Mouse (Mus musculus) forebrain, embryonic 16.5 days (tissue): ENCODE data around the gene Ppan. TPM values are rescaled to one million over a fixed set of nuclear protein-coding genes. Genes with fewer than 3 reads are reported as not detected.

Source experiments
- ATAC-seq: fragments of 200-750 bp; cut with Nextera tagmentation; 2 replicates; pipeline ENCODE4 v1.8.0; 2017; ENCODE audit warnings: mild to moderate bottlenecking, moderate library complexity
- H3K27ac ChIP-seq: fragments of 300-500 bp; sonication (generic); 2 replicates; pipeline ENCODE4 v1.5.1; 2014; ENCODE audit warnings: low read length, control low read depth
- H3K27me3 ChIP-seq: fragments of 300-500 bp; sonication (generic); replicated peaks from 2 replicates; pipeline ENCODE4 v1.6.1; 2014; ENCODE audit warnings: low read length; ENCODE audit not compliant: control insufficient read depth, insufficient read depth
- H3K36me3 ChIP-seq: fragments of 300-500 bp; sonication (generic); 2 replicates; pipeline ENCODE4 v1.6.1; 2014; ENCODE audit not compliant: control insufficient read depth, insufficient read depth
- H3K4me1 ChIP-seq: fragments of 300-500 bp; sonication (generic); replicated peaks from 2 replicates; pipeline ENCODE4 v1.6.1; 2014; ENCODE audit warnings: low read length; ENCODE audit not compliant: control insufficient read depth, insufficient read depth
- H3K4me2 ChIP-seq: fragments of 300-500 bp; sonication (generic); 2 replicates; pipeline ENCODE4 v1.6.1; 2014; ENCODE audit warnings: mild to moderate bottlenecking, low read length, control low read depth
- H3K4me3 ChIP-seq: fragments of 300-500 bp; sonication (generic); replicated peaks from 2 replicates; pipeline ENCODE4 v1.5.1; 2014; ENCODE audit warnings: mild to moderate bottlenecking, low read length, control low read depth
- H3K9ac ChIP-seq: fragments of 300-500 bp; sonication (generic); replicated peaks from 2 replicates; pipeline ENCODE4 v1.6.1; 2014; ENCODE audit warnings: low read depth, low read length, control low read depth
- H3K9me3 ChIP-seq: fragments of 300-500 bp; sonication (generic); 2 replicates; pipeline ENCODE4 v1.6.1; 2016; ENCODE audit warnings: low read length; ENCODE audit not compliant: control insufficient read depth
- WGBS: fragments of 180-500 bp; shearing (Covaris S2); extraction: QIAGEN DNeasy Blood & Tissue Kit; methylation state at CpG from one replicate; pipeline ENCODE4 v1.1.7; 2014; 5-methylcytosine and 5-hydroxymethylcytosine counted together
- polyA plus RNA-seq: library from polyadenylated mRNA; unstranded; fragments of >200 nt; fragmentation: Nextera tagmentation; extraction: Ambion mirVana; gene quantifications from 2 replicates; pipeline ENCODE4 v1.2.1, GENCODE M21; 2015

Gene Ppan
- polyA plus RNA-seq, 1 experiment from 2014 or later: 60.4 TPM

DNA sequence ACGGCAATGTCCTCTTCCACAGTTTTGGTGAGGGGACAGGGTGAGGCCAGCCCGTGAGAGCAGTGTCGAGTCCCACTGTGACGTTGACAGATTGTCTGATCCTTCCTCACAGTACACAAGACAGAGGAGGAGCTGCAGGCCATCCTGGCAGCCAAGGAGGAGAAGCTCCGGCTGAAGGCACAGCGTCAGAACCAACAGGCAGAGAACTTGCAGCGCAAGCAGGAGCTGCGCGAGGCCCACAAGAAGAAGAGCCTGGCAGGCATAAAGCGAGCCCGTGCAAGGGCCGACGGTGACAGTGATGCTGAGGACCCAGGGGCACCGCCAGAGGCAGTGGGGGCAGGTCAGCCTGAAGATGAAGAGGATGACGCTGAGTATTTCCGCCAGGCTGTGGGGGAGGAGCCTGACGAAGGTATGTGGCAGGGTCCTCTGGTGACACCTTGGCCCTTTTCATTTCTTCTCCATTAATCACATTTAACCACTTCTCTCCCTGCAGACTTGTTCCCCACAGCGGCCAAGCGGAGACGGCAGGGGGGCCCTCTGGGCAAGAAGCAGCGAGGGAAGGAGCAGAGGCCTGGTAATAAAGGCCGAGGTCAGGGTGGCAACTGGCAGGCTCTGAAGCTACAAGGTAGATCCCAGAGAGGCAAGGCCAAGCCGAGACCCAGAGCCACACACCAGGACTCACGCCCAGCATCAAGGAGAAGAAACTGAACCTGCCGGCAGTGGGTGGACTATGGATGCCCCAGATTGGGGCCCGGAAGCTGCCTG lies 3.5 kb downstream of the Ppan start:
- no peak overlapping the region for H3K4me2 ChIP-seq
- 85% methylated on average over 26 of the region's 26 CpGs for WGBS
- H3K36me3 ChIP-seq: peaks cover 54% of the 10 kb centered on the region
- no peak overlapping the region for H3K4me3 ChIP-seq
- peaks cover 12% of the 10 kb centered on the region for H3K4me1 ChIP-seq
- H3K9ac ChIP-seq: no peak overlapping the region
- H3K27ac ChIP-seq: no peak overlapping the region
- H3K9me3 ChIP-seq: no peaks in the 10 kb centered on the region
- ATAC-seq: no peak
- no peaks in the 10 kb centered on the region for H3K27me3 ChIP-seq

DNA sequence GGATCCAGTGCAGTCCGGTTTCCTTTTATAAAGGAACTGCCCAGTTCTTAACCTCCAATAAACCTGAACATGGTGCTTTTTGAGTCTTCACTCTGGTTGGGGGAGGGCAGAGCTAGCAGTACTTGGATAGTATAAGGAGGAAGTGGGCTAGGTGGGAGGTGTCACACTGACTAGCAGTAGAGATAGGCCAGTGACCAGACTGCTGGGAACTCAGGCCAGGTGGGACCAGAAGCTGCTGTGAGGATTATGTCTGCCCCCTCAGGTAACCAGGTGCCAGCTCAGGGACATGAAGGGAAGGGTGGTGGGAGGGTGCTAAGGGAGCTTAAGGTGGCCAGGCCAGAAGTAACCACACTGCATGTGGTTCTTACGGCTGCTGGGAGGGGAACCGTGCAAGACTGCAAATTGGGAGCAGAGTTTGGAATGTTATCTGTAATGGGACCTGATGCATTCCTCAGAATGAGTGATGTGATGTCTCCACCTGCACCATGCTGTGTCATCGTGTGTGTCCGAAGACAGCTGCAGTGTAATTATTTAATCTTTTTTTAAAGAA lies 4.2 kb downstream of the Ppan start:
- no peak overlapping the region for H3K27ac ChIP-seq
- H3K4me3 ChIP-seq: no peak overlapping the region
- H3K9me3 ChIP-seq: no peaks in the 10 kb centered on the region
- H3K4me1 ChIP-seq: peaks cover 18% of the 10 kb centered on the region
- WGBS: 77% methylated on average over 5 of the region's 5 CpGs
- H3K27me3 ChIP-seq: no peaks in the 10 kb centered on the region
- peaks cover 54% of the 10 kb centered on the region for H3K36me3 ChIP-seq
- H3K9ac ChIP-seq: no peak overlapping the region
- no peak overlapping the region for H3K4me2 ChIP-seq
- ATAC-seq: no peak

DNA sequence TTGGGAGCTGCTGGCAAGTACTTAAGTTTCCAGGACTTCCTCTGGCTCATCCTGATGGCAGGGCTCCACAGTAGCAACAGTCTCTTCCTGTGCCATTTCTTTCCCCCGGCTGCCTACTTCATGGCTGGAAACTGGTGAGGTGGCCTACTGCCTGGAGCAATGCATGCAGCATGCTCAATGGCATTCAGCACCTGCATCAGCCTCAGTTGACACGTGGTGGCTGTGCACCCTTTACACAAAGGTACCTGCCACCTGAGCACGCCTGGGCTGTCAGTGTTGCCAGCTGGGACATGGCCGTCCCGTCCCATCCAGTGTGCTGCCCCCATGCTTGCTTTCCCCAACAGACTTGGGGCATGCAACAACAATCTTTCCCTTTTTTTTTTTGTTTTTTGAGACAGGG lies 5.1 kb downstream of the Ppan start:
- Histone ChIP-seq H3K27ac (no peak overlapping the region), H3K4me2 (no peak overlapping the region), H3K9ac (no peak overlapping the region), H3K27me3 (no peaks in the 10 kb centered on the region), H3K4me1 (peaks cover 22% of the 10 kb centered on the region), H3K36me3 (peaks cover 54% of the 10 kb centered on the region), H3K9me3 (no peaks in the 10 kb centered on the region), H3K4me3 (no peak overlapping the region)
- 66% methylated on average over 5 of the region's 5 CpGs for WGBS
- no peak for ATAC-seq

DNA sequence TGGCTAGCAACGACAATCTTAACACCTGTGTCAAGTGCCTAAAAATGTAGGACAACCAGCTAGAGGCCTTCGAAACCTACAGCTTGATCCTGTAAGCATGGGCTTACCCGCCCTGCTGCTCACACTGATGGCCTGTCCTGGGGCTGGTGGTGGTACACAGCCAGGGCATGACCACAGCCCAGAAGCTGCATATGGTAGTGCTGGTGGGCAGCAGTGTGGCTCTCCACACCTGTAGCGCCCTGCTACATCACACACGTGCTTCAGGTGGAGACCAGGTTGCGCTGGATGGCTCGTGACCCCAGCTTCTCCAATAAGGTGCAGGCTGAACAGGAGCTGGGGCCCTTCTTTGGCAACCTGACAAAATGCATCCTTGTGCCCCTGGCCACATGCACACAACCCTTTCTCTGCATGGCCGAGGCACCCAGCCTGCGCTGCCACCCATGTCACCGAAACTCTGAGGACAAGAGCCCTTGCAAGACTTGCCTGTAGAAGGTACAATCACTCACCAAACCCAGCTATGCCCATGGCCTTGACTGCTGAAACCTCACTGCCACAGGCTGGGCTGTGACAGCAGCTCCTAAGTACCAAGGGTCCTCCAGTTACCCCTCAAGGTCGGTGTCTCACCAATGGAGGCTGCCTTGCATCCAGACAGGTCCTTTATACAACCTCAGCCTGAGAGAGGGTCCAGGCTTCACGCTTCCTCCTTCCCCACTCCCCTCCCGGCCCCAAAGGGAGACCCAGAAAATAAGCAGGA lies 5.8 kb downstream of the Ppan start:
- ATAC-seq: no peak
- Histone ChIP-seq H3K9me3 (no peaks in the 10 kb centered on the region), H3K36me3 (peaks cover 54% of the 10 kb centered on the region), H3K9ac (no peak overlapping the region), H3K27me3 (no peaks in the 10 kb centered on the region), H3K4me3 (no peak overlapping the region), H3K4me1 (peaks cover 19% of the 10 kb centered on the region), H3K27ac (no peak overlapping the region), H3K4me2 (no peak overlapping the region)
- 87% methylated on average over 13 of the region's 13 CpGs for WGBS

DNA sequence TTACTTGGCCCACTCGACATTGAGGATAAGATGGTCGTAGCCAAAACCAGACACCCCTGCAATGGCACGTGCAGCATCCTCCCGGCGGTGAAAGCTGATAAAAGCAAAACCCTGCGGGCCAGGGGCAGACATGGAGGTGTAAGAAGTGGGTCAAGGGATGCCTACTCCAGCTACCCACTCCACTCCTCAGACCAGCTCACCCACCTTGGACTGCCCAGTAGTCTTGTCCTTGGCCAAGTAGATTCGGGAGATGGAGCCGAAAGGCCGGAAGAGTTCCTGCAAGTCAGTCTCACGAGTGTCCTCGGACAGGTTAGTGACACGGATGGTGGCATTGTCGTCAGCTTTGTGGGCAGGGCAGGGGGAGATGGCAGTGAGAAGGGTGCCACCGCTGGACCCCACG lies 6.7 kb downstream of the Ppan start:
- no peak overlapping the region for H3K27ac ChIP-seq
- 92% methylated on average over 15 of the region's 15 CpGs for WGBS
- H3K4me2 ChIP-seq: no peak overlapping the region
- peaks cover 54% of the 10 kb centered on the region for H3K36me3 ChIP-seq
- no peaks in the 10 kb centered on the region for H3K27me3 ChIP-seq
- no peaks in the 10 kb centered on the region for H3K9me3 ChIP-seq
- H3K4me1 ChIP-seq: peaks cover 13% of the 10 kb centered on the region
- H3K9ac ChIP-seq: no peak overlapping the region
- H3K4me3 ChIP-seq: no peak overlapping the region
- no peak for ATAC-seq

DNA sequence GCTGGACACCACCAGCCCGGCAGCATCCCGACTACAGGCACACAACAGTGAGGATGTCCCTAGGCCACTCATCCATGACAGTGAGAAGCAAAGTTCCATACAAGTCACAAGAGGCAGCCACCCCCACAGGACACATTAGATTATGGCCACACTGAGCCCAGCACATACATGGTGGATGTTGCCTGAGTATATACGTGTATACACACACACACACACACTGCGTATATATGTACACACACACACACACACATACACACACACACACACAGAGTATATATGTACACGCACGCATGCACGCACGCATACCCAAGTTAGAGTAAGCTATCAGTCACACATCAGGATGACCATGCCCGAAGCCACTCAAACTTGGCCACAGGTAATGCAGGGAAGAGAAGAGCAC lies 7.4 kb downstream of the Ppan start:
- Histone ChIP-seq H3K9ac (no peak overlapping the region), H3K27me3 (no peaks in the 10 kb centered on the region), H3K4me3 (no peak overlapping the region), H3K36me3 (peaks cover 51% of the 10 kb centered on the region), H3K27ac (no peak overlapping the region), H3K4me1 (peaks cover 13% of the 10 kb centered on the region), H3K4me2 (no peak overlapping the region), H3K9me3 (no peaks in the 10 kb centered on the region)
- WGBS: 96% methylated on average over 9 of the region's 9 CpGs
- ATAC-seq: no peak

DNA sequence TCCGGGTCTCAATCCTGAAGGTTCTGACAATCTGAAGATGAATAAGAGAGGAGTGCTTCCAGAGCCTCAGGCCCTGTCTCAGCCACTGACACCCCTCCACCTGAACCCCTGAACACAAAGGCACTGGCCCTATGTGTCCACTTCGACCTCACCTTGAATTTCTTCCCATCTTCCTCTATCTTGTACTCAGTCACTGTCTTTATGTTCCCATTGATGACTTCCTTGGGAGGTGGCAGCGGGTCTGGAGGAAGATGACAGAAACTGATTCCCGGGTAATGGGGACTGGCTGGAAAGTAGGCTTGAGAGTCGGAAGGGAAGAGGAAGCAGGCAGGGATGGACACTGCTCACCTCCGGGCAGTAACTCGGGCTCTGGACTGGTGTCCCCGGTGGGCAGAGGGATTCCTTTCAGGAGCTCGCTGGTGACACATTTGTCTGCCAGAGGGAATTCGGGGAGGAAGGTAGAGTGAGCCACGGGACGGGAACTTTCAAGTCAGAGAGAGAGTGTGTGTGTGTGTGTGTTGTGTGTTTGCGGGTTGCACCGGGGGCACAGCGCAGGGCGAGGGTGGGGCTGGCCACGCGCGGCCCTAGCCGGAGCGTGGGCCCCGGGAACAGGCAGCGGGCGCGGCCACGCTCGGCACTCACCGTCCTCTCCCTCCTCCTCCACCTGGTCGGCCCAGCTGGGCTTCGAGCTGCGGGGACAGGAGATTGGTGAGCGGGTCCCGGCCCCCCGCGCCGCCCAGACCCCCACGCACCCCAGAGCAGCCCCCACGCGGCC lies 9.9 kb downstream of the Ppan start:
- H3K9me3 ChIP-seq: no peaks in the 10 kb centered on the region
- H3K36me3 ChIP-seq: peaks cover 28% of the 10 kb centered on the region
- H3K27ac ChIP-seq: no peak overlapping the region
- ATAC-seq: peak; percentile 54
- H3K9ac ChIP-seq: peak overlapping the region; percentile 87
- H3K4me3 ChIP-seq: peak overlapping the region; percentile 78
- H3K27me3 ChIP-seq: no peaks in the 10 kb centered on the region
- H3K4me1 ChIP-seq: peaks cover 13% of the 10 kb centered on the region
- H3K4me2 ChIP-seq: peak overlapping the region; percentile 99
- WGBS: 5% methylated on average over 38 of the region's 39 CpGs

DNA sequence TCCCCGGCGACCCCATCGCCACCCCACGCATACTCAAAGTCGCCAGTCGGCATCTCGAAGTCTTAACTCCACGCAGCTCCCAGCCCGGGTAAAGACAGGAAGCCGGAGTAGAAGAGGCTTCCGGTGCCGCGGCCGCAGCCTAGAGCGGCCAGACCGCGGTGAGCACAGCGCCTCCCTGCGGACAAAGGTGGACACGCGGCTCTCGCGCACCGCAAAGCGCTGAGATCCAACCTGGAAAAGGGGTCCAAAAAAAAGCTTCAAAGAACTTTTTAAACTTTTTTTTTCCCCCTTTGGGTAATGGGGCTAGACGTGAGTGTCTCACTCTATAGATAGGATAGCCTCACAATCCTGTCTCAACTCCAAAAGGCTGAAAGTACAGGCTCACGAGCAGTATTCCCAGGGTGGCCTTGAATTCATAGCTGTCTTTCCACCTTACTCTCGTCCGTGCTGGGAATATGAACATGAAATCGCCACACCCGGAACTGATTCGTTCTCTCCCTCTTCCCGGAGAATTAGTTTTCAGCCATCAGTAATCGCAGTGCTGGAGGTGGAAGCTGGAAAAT lies 10.6 kb downstream of the Ppan start, which contains the start of gene Eif3g:
TSS of gene Eif3g (minus strand) at position 113 of the 563 bp plus-strand sequence.
- H3K36me3 ChIP-seq: peaks cover 23% of the 10 kb centered on the region
- peak within 1 kb of the TSS; percentile 87 for H3K9ac ChIP-seq
- H3K27ac ChIP-seq: no peak within 1 kb of the TSS
- no peaks in the 10 kb centered on the region for H3K27me3 ChIP-seq
- peak within 1 kb of the TSS; percentile 78 for H3K4me3 ChIP-seq
- no peaks in the 10 kb centered on the region for H3K9me3 ChIP-seq
- peak; percentile 90 for ATAC-seq
- WGBS: 6% methylated on average over 34 of the region's 34 CpGs
- peaks cover 13% of the 10 kb centered on the region for H3K4me1 ChIP-seq
- H3K4me2 ChIP-seq: peak within 1 kb of the TSS; percentile 99
